Mouse (Mus musculus) fibroblast of lung, adult 2 months (primary cell): ENCODE data around the gene Psmd14.

Experiments used
- DNase-seq: peaks from one replicate; pipeline ENCODE4 v3.0.0-alpha.2; 2011; ENCODE audit warnings: low read depth

Psmd14 gene

DNA sequence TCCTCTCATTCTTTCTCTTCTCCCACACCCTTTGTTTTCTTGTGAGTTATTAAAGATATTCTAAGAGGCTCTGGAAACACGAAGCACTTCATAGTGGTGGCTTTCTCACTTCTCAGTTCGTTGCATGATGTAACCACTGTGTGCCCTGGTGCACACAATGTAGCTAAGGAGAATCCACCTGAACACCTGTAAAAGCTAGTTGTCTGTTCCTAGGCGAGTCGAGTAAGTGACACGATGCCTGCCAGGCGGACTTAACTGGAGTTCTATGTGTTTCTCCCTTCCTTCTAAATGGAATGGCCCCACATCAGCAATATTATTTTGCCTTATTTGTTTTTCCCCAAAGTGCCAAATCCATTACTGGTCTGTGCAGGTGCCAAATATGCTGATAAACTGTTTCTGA lies 101.6 kb downstream of the Psmd14 start:
- no peak for DNase-seq

DNA sequence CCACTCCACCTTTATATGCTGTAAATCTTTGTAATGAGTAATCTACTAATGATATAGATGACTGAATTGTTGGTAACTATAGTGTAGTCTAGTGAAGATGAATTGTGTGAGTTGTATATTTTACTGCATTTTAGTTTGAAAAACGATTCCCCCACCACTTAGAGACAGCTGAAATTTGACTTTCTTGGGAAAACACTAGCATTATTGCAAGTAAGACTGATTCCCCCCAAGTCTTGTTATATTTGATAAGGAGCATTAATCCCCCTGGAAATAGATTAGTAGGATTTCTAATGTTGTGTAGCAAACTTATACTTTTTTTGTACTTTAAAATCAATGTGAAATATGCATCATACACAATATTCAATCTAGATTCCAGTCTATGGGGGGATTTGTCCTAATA lies 102.0 kb downstream of the Psmd14 start:
- DNase-seq, result no peak

DNA sequence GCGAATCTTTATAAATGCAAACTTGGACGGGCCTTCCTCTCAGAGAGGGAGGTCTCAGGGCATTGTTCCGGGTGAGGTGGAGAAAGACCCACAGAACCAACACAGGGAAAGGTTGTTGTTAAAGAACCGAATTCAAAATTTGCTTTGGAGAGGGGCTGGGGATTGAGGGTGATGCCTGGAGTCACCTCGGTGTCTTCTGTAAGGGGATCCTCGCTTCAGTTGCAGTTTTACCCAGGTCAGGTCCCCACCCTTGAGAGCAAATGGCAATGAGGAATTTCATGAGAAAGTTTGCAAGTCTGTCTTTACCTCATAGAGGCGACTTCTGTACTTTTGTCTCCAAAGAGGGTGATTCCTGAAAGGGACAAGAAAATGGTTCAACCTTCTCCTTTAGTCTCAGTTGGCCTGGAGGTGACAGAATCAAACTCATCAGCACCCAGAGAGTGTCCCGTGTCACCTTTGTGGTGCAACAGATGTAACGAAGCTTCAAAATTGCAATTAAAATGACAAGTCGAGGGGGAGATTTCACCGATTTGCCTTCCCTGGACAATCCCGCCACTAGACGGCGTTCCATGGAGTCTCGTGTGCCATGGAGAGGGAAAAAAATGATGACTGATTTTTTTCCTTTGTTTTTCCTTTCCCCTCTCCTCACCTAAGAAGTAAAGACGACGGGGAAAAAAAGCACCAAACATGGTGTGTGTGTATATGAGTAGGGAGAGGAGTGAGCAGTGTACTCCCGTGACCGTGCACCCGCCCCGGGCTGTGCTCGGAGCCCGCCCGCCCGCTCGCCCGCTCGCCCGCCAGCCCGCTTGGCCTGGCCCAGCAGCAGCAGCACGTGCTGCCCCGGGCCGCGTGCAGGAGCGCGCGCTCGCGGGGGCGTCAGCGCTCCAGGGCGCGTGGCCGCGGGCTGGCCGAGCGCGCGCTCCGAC lies 103.3 kb downstream of the Psmd14 start:
- no peak for DNase-seq

DNA sequence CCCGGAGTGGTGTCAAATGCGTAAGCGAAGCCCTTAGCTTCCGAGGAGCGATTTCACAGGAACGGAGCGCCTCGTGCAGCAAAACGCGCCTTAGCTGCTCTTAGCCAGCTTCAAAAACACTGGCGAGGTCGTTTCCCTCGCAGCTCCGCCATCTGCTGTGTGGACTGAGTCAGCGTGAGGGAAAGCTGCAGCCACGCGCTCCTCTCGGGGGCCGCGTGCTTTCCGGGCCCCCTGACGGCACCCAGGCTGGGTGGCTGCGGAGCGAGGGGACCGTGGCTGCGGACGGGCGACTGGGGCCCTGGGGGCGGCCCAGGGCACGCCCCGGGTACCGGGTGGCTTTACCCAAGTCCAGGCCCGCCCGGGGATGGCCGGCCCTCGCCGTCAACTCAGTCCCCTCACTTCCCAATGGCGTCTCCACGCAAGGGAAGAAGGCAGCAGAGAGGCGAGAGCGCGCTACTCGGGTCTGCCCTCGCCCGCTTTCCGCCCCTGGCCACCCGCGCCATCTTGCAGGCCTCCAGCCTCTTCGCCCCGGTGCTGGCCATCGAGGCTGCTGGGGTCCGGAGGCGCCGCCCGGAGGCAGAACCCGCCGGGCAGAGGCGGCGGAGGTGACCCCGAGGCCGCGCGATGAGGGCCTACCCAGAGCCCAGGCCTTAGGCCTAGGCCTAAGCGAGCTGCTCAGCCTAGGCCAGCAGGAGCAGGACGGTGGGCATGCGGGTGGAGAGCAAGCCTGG lies 104.3 kb downstream of the Psmd14 start:
- DNase-seq, result no peak

DNA sequence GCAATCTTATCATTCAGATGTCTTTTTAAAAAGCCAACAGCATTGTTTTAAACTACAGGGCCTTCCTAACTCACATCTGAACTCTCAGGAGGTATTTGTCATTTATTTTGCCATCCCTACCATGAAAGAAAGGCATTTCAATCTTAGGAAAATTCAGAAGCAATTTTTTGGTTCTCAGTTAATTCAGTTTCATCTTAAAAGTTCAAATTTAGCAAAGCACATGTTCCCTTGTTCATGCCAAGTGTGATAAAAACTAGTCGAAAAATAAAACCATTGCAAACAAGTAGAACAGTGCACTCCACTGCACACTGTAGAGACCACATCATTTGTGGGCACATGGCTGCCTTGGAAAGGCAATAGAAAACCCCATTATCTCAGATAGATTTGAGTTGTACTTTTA lies 106.7 kb downstream of the Psmd14 start:
- DNase-seq, result no peak

DNA sequence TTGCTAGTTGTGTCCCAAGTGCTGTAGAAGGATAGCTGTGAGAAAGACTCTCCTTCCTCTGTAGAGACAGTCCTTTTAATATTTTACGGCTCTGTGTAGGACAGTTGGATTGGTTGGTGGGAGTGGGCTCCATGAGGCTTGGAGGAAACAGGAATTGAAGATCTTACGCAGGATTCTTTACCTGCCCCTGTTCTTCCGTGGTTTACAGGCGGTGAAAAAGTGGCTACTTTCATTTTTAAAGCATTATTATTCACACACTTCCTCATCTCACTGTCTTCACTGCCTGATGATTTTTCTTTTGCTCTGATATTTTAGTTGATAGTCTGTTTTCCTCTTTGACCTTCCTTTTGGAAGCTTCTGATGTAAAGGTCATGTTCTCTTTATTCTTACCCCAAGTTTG lies 108.7 kb downstream of the Psmd14 start:
- no peak for DNase-seq

DNA sequence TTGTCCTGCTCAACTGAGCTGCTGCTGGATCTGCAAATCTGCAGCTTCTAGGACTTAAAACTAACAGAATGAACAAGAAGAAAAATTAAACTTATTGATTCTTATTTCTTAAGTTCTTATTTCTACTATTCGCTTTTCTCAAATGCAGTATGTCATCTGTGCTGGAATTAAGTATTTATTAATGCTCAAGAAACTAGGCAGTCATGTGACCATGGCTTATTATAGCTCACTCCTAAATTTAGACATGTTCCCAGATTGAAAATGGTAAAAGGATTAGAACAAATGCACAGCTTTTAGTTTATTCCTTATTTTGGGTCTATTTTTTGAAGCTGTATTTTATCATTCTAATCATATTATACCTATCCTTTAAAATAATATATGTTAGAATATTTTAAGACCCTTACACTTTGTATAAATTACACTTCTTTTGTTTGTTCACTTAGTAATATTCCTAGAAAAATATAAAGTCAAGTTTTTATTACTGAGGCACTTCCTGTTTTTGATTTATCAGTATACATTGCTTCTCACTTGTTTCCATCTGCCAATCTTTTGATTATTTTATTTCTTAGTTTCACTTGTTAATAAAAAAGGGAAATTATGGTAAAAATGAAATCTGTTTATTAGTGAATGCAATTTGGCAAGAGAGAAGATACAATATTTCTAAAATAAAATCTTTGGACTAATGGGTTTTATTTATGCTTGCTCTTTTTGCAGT lies 112.1 kb downstream of the Psmd14 start:
- no peak for DNase-seq

DNA sequence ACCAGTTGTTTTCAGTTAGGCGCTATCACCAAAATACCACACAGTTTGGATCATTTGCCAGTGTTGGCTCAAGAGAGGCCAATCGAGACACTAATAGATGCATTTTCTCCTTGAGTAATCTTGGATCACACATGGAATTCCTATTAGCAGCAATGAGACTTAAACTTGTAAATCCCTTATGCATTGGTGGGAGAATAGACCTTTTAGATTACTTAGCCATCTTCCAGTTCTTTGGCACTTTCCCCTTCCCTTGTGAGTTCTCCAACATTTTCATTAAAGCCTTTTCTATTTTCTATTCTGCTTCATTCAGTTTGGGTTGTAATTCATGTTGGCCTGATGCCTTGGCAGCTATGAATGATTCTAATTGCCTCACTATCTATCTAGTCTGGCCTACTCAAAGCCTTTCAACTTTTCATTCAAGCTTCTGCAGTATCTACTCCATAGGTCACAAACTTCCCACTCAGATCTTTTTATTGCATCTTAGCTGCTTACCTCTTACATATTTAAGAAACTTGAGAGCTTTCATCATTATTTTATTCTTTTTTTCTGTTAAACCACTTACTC lies 125.8 kb downstream of the Psmd14 start:
- no peak for DNase-seq
